Mouse (Mus musculus) cerebellum, adult 9-10 months (tissue): ENCODE measurements at regions not wholly inside any gene's neighbourhood (a gene's known extent, or its start where the extent isn't known, plus 50 kb on each side); places are given as distances from the start of the nearest gene placed in this dataset.

ENCODE experiments used
- DNase-seq: peaks from one replicate; pipeline ENCODE4 v3.0.0; 2022

GRCm38 (mm10) chr7:114912109-114912508 lies 168.6 kb downstream of the Insc start:
- DNase-seq, result no peak

- peak; percentile 8 for DNase-seq
Measured at GRCm38 (mm10) chr7:114922155-114922554, 178.7 kb downstream of the Insc start.

DNA sequence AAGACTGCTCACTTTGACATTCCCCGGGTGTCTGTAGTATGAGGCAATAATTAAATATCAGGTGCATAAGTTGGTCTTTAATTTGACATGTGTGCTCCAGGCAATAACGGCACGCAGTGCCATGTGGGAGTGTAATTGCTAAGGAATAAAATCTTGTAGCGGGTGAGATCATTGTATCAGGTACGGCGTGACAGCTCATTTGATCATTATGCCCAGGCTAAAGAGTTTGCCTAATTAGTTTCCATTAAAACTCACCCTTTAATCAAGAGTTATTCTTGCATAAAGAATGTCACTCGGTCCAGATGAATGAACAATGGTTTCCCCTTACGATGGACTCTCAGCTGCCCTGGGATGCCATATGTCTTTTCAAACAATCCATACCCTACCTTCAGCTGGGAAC lies 190.4 kb downstream of the Insc start:
- DNase-seq, result no peak

DNA sequence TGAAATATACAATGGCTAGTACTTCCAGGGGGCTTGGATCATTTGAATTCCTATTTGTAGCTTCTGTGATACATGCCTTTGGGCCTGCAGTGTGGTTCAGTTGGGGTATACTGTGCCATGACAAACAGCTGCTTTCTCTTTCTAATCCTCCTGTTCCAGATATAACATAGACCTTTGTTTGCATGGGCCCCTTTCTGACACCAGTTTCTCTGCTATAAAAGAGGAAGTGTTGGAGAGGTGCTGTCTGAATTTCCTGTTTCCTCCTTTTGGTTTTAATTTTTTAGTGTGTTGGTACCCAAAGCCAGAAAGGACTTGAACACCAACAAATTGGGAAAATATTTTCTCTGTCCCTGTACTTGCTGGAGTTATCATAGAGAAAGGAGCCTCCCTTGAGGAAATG lies 207.3 kb downstream of the Insc start:
- DNase-seq, result no peak

DNA sequence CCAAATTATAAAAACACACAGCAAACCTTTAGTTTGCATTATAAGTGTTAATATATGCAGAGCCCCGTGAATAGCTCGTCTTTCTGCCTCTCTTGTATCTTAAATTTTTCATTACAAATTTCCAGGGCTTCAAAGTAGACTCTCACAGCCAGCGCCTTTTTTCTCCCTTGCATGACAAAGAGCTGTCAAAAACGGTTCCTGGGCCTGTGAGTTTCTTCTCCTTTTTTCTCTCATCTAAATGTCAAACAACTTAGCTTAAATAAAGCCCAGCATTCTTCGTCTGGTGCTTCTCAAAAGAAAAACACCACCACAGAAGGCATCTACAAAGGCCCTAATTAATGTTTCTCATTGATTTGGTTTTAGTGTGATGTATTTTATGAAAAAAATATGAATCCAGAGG lies 219.7 kb downstream of the Insc start:
- DNase-seq, result no peak

DNA sequence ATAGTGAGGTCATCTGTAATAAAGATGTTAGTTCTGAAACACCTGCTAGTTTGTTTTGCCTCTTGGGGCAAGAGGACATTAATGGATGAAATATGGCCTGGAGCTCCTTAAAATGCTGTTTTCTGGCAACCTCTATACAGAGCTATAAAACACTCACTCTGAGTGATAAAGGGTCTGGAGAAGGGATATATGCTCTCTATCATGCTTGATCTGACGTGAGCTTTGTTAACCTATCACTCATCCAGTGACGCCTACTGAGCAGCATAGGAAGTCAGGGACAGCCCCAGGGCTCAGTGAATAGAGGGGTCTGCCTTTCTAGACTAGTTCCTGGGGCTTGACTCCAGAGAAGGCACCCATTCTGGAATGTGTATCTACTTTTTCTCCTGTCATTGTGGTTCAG lies 222.4 kb downstream of the Insc start:
- DNase-seq, result no peak

DNA sequence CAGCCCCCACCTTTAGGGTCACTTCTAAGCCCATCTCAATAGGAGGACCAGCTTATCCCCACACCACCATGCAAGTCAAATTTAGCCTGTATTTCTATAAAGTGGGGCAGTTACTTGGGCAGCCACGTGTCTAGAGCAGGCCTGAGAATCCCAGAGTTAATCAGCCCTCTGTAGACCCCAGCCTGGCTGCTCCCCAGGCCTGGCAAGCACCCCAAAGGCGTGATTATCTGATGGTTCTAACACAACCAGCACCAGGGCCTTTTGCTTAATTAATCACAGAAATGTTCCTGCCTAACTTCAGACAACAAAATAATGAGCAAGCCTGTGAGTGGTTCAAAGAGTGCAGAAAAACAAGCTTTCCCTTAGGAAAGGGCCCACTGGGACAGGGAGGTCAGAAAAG lies 243.0 kb downstream of the Insc start:
- DNase-seq, result no peak

- peak; percentile 2 for DNase-seq
Measured at GRCm38 (mm10) chr7:114991255-114991654, 247.8 kb downstream of the Insc start.

DNA sequence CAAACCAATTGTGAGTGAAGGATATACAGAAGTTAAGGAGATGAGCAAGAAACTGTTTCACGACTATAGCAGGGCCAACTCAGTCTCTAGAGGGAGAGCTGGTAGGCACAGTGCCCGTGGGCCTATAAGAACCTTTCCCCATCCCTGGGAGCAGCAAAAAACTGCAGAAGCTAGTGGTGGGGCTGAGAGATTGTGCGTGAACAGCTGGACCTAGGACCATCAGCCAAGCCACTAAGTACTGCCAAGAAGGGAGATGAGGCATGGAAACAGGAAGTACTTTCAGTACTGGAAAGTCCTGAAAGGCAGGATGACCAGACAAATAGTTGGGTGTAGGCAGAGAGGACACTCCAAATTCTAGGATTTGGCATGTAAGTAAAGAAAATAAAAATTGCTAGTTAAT lies 248.9 kb downstream of the Insc start:
- DNase-seq, result no peak

DNA sequence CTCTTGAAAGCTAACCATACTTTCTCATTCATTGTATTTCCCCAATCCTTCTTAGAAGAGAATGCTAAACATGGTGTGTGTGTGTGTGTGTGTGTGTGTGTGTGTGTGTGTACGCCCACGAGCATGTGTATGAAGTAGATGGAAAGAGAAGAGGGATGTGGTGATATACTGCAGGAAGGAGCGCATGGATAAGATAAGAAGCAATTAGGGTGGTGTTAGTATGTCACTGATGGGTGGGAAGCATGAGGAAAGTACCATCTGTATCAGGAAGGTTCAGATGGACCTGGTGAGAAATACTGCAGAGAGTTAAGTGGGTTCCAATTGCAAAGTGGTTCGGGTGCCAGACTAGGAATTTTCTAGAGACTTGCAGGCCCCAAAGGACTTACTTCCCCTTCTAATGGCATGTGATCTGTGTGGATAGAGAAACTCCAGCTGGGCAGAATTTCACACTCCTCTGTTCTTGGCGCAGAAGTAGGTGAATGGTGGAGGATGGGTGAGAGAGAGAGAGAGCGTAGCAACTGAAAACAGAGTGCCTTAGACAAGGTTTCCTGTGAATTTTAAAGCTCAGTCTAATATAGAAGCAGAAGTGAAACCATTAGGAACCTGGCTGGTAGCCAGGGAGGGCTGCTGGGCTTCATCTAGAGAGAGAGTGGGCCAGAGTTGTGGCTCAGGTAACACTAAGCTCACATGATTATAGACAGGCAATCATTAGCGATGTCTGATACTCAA lies 257.5 kb downstream of the Insc start:
- no peak for DNase-seq

- DNase-seq, result no peak
Measured at GRCm38 (mm10) chr7:115014253-115014998, 270.9 kb downstream of the Insc start.

DNA sequence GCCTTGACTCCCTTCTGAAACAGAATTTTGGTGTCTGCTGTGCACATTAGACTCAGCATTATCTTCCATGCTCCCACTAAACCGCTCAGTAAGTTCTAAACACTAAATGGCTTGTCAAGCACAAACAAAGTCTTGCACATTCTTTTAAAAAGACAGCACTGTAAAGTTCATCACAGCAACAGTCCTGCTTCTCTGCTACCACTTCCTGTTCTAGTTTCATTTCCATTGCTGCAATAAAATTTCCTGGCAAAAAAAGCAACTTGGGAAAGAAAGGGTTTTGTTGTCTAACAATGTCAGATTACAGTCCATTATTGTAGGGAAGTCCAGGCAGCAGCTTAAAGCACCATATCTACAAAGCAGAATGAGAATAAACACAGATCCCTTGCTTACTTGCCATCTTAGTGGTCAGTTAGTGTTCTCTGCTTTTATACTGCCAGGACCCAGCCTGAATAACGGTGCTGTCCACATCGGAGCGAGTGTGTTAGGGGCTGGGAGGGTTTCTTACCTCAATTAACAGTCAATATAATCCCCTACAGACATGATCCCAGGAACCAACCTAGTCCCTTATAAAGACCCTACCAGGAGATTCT lies 276.0 kb downstream of the Insc start:
- DNase-seq, result no peak

GRCm38 (mm10) chr7:115020023-115020422 lies 276.5 kb downstream of the Insc start:
- DNase-seq, result no peak

- DNase-seq, result no peak
Measured at GRCm38 (mm10) chr7:115025803-115026202, 282.3 kb downstream of the Insc start.

DNA sequence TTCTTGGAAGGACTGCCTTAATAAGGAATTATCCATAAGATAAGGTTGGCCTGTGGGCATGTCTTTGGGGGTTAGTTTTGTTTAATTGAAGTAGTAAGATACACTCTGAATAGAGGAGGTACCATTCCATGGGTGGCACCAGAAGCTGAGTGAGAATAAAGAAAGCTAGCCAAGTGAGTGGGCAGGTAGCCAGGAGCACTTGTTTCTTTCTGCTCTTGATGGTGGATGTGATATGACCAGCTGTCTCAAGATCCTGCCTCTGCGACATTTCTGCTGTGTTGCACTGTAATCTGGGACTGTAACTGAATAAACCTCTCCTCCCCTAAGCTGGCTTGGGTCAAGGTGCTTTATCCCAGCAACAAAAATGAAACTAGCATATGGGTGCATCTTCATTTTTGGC lies 284.2 kb downstream of the Insc start:
- DNase-seq, result no peak

DNA sequence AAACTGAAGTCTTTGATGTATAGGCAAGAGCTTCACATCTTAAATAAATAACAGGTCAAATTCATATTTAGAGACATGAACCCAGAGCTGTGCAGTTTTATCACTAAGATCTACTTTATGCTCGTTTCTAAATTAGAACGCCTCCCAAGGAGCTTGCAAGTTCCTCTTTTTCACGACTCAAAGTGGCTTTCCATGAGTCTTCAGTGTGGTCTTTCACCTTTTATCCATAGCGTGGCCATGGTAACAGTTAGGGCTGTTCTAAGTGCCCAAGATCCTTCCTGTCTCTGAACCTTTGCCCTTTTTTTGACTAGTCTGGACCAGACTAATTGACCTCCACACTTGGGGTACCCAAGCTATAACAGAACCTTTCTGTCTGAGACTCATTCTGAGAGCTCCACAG lies 290.5 kb downstream of the Insc start:
- DNase-seq, result no peak

DNA sequence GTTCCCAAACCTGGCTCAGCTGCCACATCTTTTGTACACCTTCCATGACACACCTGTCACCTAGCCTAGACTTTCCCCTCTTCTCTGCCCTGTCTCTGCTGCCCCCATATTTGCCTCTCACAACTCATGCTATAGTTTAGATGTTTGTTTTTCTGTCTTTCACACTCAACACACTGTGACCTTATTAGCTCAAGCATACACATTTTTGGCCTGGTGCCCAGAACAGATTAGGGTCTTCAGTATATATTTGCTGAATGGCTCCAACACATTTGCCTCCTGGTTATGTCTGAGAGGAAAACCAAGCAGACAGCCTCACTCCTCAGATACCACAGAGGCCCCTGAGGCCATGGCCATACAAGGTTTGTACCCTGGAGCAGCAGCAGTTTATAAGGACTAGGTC lies 312.0 kb downstream of the Insc start:
- DNase-seq, result no peak

- DNase-seq, result no peak
Measured at GRCm38 (mm10) chr7:115056992-115057645, 313.6 kb downstream of the Insc start.

DNA sequence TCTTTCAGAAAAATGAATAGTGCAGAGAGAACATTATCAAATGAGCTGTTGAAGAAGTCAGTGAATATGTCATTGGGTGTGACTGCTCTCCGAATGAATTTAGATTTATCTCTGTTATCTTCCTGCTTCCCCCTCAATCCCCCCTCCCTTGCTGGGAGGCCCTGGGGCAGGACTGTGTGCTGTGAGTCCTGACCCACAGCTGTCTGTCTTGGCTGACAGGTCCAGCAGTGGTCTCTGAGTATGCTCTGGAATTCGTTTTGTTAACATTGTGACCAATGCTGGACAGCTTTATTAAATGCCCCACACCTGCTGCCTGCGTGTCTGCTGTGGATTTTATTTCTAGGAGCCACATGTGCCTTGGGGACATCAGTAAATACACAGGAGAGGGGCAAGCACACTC lies 314.2 kb downstream of the Insc start:
- no peak for DNase-seq

GRCm38 (mm10) chr7:115060171-115060570 lies 316.7 kb downstream of the Insc start:
- no peak for DNase-seq

GRCm38 (mm10) chr7:115062817-115063216 lies 319.3 kb downstream of the Insc start:
- no peak for DNase-seq

GRCm38 (mm10) chr7:115067641-115068040 lies 324.1 kb downstream of the Insc start:
- no peak for DNase-seq

GRCm38 (mm10) chr7:115073406-115073805 lies 329.9 kb downstream of the Insc start:
- DNase-seq, result no peak

GRCm38 (mm10) chr7:115076781-115077180 lies 333.3 kb downstream of the Insc start:
- no peak for DNase-seq
